Mouse (Mus musculus) neural tube, embryonic 15.5 days (tissue): ENCODE data around the gene Olfr352. TPM values are rescaled to one million over a fixed set of nuclear protein-coding genes. Genes with fewer than 3 reads are reported as not detected.

Experiments
- ATAC-seq: fragments of 200-750 bp; cut with Nextera tagmentation; 2 replicates; pipeline ENCODE4 v1.8.0; 2017; ENCODE audit warnings: mild to moderate bottlenecking, moderate TSS enrichment, moderate library complexity; ENCODE audit not compliant: low FRiP score
- H3K27ac ChIP-seq: fragments of 300-500 bp; sonication (generic); replicated peaks from 2 replicates; pipeline ENCODE4 v1.5.1; 2015; ENCODE audit warnings: mild to moderate bottlenecking, inconsistent platforms
- H3K27me3 ChIP-seq: fragments of 300-500 bp; sonication (generic); replicated peaks from 2 replicates; pipeline ENCODE4 v1.6.1; 2015; ENCODE audit warnings: inconsistent platforms
- H3K36me3 ChIP-seq: fragments of 300-500 bp; sonication (generic); 2 replicates; pipeline ENCODE4 v1.6.1; 2015; ENCODE audit warnings: inconsistent platforms
- H3K4me1 ChIP-seq: fragments of 300-500 bp; sonication (generic); 2 replicates; pipeline ENCODE4 v1.6.1; 2015; ENCODE audit warnings: inconsistent platforms
- H3K4me2 ChIP-seq: fragments of 300-500 bp; sonication (generic); 2 replicates; pipeline ENCODE4 v1.6.1; 2015; ENCODE audit warnings: inconsistent platforms, mild to moderate bottlenecking, moderate library complexity
- H3K4me3 ChIP-seq: fragments of 300-500 bp; sonication (generic); replicated peaks from 2 replicates; pipeline ENCODE4 v1.5.1; 2015; ENCODE audit warnings: mild to moderate bottlenecking, inconsistent platforms
- H3K9ac ChIP-seq: fragments of 300-500 bp; sonication (generic); replicated peaks from 2 replicates; pipeline ENCODE4 v1.6.1; 2015; ENCODE audit warnings: mild to moderate bottlenecking, inconsistent platforms
- H3K9me3 ChIP-seq: fragments of 300-500 bp; sonication (generic); replicated peaks from 2 replicates; pipeline ENCODE4 v1.6.1; 2016; ENCODE audit warnings: inconsistent platforms
- WGBS: fragments of 180-500 bp; shearing (Covaris S2); methylation state at CpG from one replicate; pipeline ENCODE4 v1.1.7; 2015; ENCODE audit warnings: mixed read lengths; 5-methylcytosine and 5-hydroxymethylcytosine counted together
- polyA plus RNA-seq: library from polyadenylated mRNA; unstranded; fragments of >200 nt; fragmentation: Nextera tagmentation; extraction: Ambion mirVana; gene quantifications from 2 replicates; pipeline ENCODE4 v1.2.1, GENCODE M21; 2015

Olfr352 gene
- not detected in 2 replicates for polyA plus RNA-seq

GRCm38 (mm10) chr2:36868160-36868559 is at the start of gene Olfr352:
Gene Olfr352 (plus strand): TSS chr2:36868460.
- 87% methylated on average over 1 of the region's 1 CpGs for WGBS
- H3K4me1 ChIP-seq: no peaks in the 10 kb centered on the region
- no peak for ATAC-seq

GRCm38 (mm10) chr2:36846010-36846409 is 22.2 kb upstream of the Olfr352 start, which contains the start of gene Olfr350:
Gene Olfr350 (plus strand): TSS chr2:36846310.
- ATAC-seq: no peak
- no peak within 1 kb of the TSS for H3K27ac ChIP-seq
- no peak within 1 kb of the TSS for H3K4me2 ChIP-seq
- H3K27me3 ChIP-seq: no peaks in the 10 kb centered on the region
- WGBS: 92% methylated on average over 1 of the region's 1 CpGs
- no peaks in the 10 kb centered on the region for H3K36me3 ChIP-seq
- H3K9ac ChIP-seq: no peak within 1 kb of the TSS
- no peaks in the 10 kb centered on the region for H3K4me1 ChIP-seq
- 0 out of 2 replicates have a peak, but pooled peaks cover 14% of the 10 kb centered on the region for H3K9me3 ChIP-seq
- H3K4me3 ChIP-seq: no peak within 1 kb of the TSS

More at GRCm38 (mm10) chr2:36868160-36868559, at the start of gene Olfr352:
- H3K36me3 ChIP-seq: no peaks in the 10 kb centered on the region
- H3K4me2 ChIP-seq: no peak within 1 kb of the TSS
- no peak within 1 kb of the TSS for H3K9ac ChIP-seq
- no peak within 1 kb of the TSS for H3K27ac ChIP-seq
- H3K9me3 ChIP-seq: peaks cover 16% of the 10 kb centered on the region; the same call in 1 of the 2 replicates
- H3K27me3 ChIP-seq: no peaks in the 10 kb centered on the region
- H3K4me3 ChIP-seq: no peak within 1 kb of the TSS

GRCm38 (mm10) chr2:36862560-36862959 is 5.7 kb upstream of the Olfr352 start, which contains the start of gene Olfr351:
Gene Olfr351 (minus strand): TSS chr2:36862660.
- Histone ChIP-seq H3K27me3 (no peaks in the 10 kb centered on the region), H3K4me3 (no peak within 1 kb of the TSS), H3K4me2 (no peak within 1 kb of the TSS), H3K9me3 (peaks cover 13% of the 10 kb centered on the region; the same call in 1 of the 2 replicates), H3K4me1 (no peaks in the 10 kb centered on the region), H3K9ac (no peak within 1 kb of the TSS), H3K36me3 (no peaks in the 10 kb centered on the region), H3K27ac (no peak within 1 kb of the TSS)
- ATAC-seq: no peak
- WGBS: 81% methylated on average over 1 of the region's 1 CpGs

GRCm38 (mm10) chr2:36892836-36893235 is 24.6 kb downstream of the Olfr352 start, which contains the start of gene Olfr353:
Gene Olfr353 (minus strand): TSS chr2:36892936.
- Histone ChIP-seq H3K4me3 (no peak within 1 kb of the TSS), H3K36me3 (no peaks in the 10 kb centered on the region), H3K4me1 (no peaks in the 10 kb centered on the region), H3K9me3 (peaks cover 12% of the 10 kb centered on the region; the same call in 1 of the 2 replicates), H3K9ac (no peak within 1 kb of the TSS), H3K4me2 (no peak within 1 kb of the TSS), H3K27me3 (no peaks in the 10 kb centered on the region), H3K27ac (no peak within 1 kb of the TSS)
- ATAC-seq: no peak

- no peak for ATAC-seq
- Histone ChIP-seq H3K4me2 (no peak overlapping the region), H3K9me3 (peaks cover 25% of the 10 kb centered on the region; the same call in 1 of the 2 replicates), H3K36me3 (no peaks in the 10 kb centered on the region), H3K9ac (no peak overlapping the region), H3K27ac (no peak overlapping the region), H3K4me3 (no peak overlapping the region), H3K27me3 (no peaks in the 10 kb centered on the region), H3K4me1 (no peaks in the 10 kb centered on the region)
Measured at GRCm38 (mm10) chr2:36897114-36897513, 28.9 kb downstream of the Olfr352 start.

- H3K4me3 ChIP-seq: no peak within 1 kb of the TSS
- H3K4me1 ChIP-seq: no peaks in the 10 kb centered on the region
- no peak within 1 kb of the TSS for H3K4me2 ChIP-seq
- H3K9me3 ChIP-seq: peaks cover 12% of the 10 kb centered on the region; the same call in 1 of the 2 replicates
- H3K36me3 ChIP-seq: no peaks in the 10 kb centered on the region
- no peaks in the 10 kb centered on the region for H3K27me3 ChIP-seq
- H3K9ac ChIP-seq: no peak within 1 kb of the TSS
- ATAC-seq: no peak
- H3K27ac ChIP-seq: no peak within 1 kb of the TSS
Measured at GRCm38 (mm10) chr2:36905380-36905779, 37.1 kb downstream of the Olfr352 start, which contains the start of gene Olfr354. Gene Olfr354 (plus strand): TSS chr2:36905680.

Other genes starting within 250 kb of the Olfr352 start
- gene Olfr345, start 228.4 kb upstream of the Olfr352 start, polyA plus RNA-seq: not detected in 2 replicates
- gene Olfr346, start 182.7 kb upstream of the Olfr352 start, polyA plus RNA-seq: not detected in 2 replicates
- not detected in 2 replicates for gene Olfr347, start 136.6 kb upstream of the Olfr352 start, polyA plus RNA-seq
- gene Olfr348, start 84.2 kb upstream of the Olfr352 start, polyA plus RNA-seq: not detected in 2 replicates
- not detected in 2 replicates for gene Olfr50, start 77.9 kb upstream of the Olfr352 start, polyA plus RNA-seq
- not detected in 2 replicates for gene Olfr3, start 51.4 kb upstream of the Olfr352 start, polyA plus RNA-seq
- not detected in 2 replicates for gene Olfr350, start 22.1 kb upstream of the Olfr352 start, polyA plus RNA-seq
- gene Olfr351, start 5.8 kb upstream of the Olfr352 start, polyA plus RNA-seq: not detected in 2 replicates
- not detected in 2 replicates for gene Olfr353, start 24.5 kb downstream of the Olfr352 start, polyA plus RNA-seq
- not detected in 2 replicates for gene Olfr354, start 37.2 kb downstream of the Olfr352 start, polyA plus RNA-seq
- gene Olfr355, start 60.4 kb downstream of the Olfr352 start, polyA plus RNA-seq: not detected in 2 replicates
- gene Olfr356, start 68.7 kb downstream of the Olfr352 start, polyA plus RNA-seq: not detected in 2 replicates
- not detected in 2 replicates for gene Olfr357, start 125.4 kb downstream of the Olfr352 start, polyA plus RNA-seq
- gene Olfr358, start 140.9 kb downstream of the Olfr352 start, polyA plus RNA-seq: not detected in 2 replicates
- gene Olfr360, start 197.3 kb downstream of the Olfr352 start, polyA plus RNA-seq: not detected in 2 replicates
- not detected in 2 replicates for gene Olfr361, start 220.8 kb downstream of the Olfr352 start, polyA plus RNA-seq
- not detected in 2 replicates for gene Olfr362, start 249.4 kb downstream of the Olfr352 start, polyA plus RNA-seq